Mouse (Mus musculus): ENCODE results near the gene Rab30.

GRCm38 (mm10) chr7:92761161-92761560, 19.8 kb downstream of the Rab30 start:
- TF ChIP-seq EP300 (IDR thresholded peaks at IDR 0.05; ENCODE audit: low read depth) (no peak), CTCF (IDR thresholded peaks at IDR 0.05; ENCODE audit: low read depth) (no peak)
